Mouse (Mus musculus) spleen, adult 2 months (tissue): ENCODE data around the gene Slc47a1.

Source experiments
- CTCF ChIP-seq: fragments of 200-500 bp; IDR thresholded peaks from 2 replicates; pipeline ENCODE4 v1.5.1; 2011; ENCODE audit warnings: mild to moderate bottlenecking, inconsistent platforms; ENCODE audit not compliant: insufficient read depth, insufficient read length, insufficient replicate concordance; ENCODE audit errors: extremely low read depth
- POLR2A ChIP-seq: fragments of 200-500 bp; IDR thresholded peaks from 2 replicates; pipeline ENCODE4 v1.6.1; 2011; ENCODE audit warnings: low read depth, low read length, inconsistent platforms

GRCm38 (mm10) chr11:61366517-61367273 is 11.4 kb downstream of the Slc47a1 start:
- TF ChIP-seq CTCF (no peak), POLR2A (no peak)
